Mouse (Mus musculus): ENCODE data around the gene Ebf4. TPM values are rescaled to one million over a fixed set of nuclear protein-coding genes. Genes with fewer than 3 reads are reported as not detected.

The Ebf4 gene
- polyA plus RNA-seq, 1 experiment from 2014 or later, result 4.3 TPM

DNA sequence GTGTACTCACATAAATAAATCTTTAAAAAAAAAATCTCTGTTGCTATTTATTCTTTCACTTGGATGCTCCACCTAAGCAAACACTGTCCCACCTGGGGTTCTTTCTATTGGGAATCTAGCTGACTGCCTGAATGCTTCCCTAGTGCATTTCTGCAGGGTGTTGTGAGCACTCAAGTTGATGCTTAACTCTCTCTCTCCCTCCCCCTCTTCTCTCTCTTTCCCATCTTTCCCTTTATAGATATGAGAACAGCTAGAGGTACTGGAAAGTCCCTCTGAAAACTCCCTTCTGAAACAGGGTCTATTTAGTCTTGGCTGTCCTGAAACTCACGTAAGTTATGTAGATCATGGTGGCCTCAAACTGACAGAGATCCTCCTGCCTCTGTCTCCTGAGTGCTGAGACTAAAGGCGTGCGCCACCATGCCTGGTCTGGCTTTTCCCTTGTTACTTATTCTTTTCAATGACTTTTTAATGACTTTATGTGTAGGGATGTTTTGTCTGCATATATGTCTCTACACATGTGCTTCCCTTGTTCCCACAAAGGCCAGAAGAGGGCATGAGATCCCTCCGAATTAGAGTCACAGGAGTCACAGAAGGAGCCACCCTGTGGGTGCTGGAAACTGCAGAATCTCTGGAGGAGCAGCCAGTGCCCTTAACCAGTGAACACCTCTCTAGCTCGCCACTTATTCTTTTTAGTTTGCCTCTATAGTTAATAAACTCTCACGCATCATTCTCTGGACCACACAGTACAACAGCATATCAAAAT lies 119.3 kb downstream of the Ebf4 start:
- 79% methylated on average over 6 of the region's 6 CpGs for WGBS
- Histone ChIP-seq H3K4me1 (peaks cover 6% of the 10 kb centered on the region; the same call in 1 of the 2 replicates), H3K9me3 (no peaks in the 10 kb centered on the region), H3K36me3 (peaks cover 9% of the 10 kb centered on the region; the same call in 1 of the 2 replicates), H3K27me3 (replicated peaks) (no peaks in the 10 kb centered on the region), H3K4me3 (no peak overlapping the region), H3K9ac (no peak overlapping the region), H3K4me2 (replicated peaks) (no peak overlapping the region), H3K27ac (no peak overlapping the region)
- ATAC-seq (ENCODE audit: low FRiP score, low read depth), result no peak

Other genes starting within 250 kb of the Ebf4 start
- not detected in 2 replicates for gene Tgm6, start 182.8 kb upstream of the Ebf4 start, polyA plus RNA-seq (2016; fragmentation: Nextera tagmentation; extraction: Ambion mirVana)
- 516 and 550 TPM in 2 replicates for gene Snrpb, start 115.8 kb upstream of the Ebf4 start, polyA plus RNA-seq (2016; fragmentation: Nextera tagmentation; extraction: Ambion mirVana)
- gene Tmc2, start 100.0 kb upstream of the Ebf4 start, polyA plus RNA-seq (2016; fragmentation: Nextera tagmentation; extraction: Ambion mirVana), result not detected in 2 replicates
- gene Nop56, start 20.7 kb upstream of the Ebf4 start, polyA plus RNA-seq (2016; fragmentation: Nextera tagmentation; extraction: Ambion mirVana), result 288 and 289 TPM in 2 replicates
- gene Idh3b, start 10.6 kb upstream of the Ebf4 start, polyA plus RNA-seq (2016; fragmentation: Nextera tagmentation; extraction: Ambion mirVana), result 128 and 133 TPM in 2 replicates
- gene Cpxm1, start 102.4 kb downstream of the Ebf4 start, polyA plus RNA-seq (2016; fragmentation: Nextera tagmentation; extraction: Ambion mirVana), result 32.2 and 34.3 TPM in 2 replicates
- 0.10 and 0.13 TPM in 2 replicates for gene Gm28372, start 110.1 kb downstream of the Ebf4 start, polyA plus RNA-seq (2016; fragmentation: Nextera tagmentation; extraction: Ambion mirVana)
- 0.29 TPM in 1 of 2 replicates, not detected in the other for gene 1700020A23Rik, start 110.1 kb downstream of the Ebf4 start, polyA plus RNA-seq (2016; fragmentation: Nextera tagmentation; extraction: Ambion mirVana)
- not detected in 2 replicates for gene Tmem239, start 111.3 kb downstream of the Ebf4 start, polyA plus RNA-seq (2016; fragmentation: Nextera tagmentation; extraction: Ambion mirVana)
- gene Vps16, start 129.2 kb downstream of the Ebf4 start, polyA plus RNA-seq (2016; fragmentation: Nextera tagmentation; extraction: Ambion mirVana), result 104 and 120 TPM in 2 replicates
- 11.8 TPM in 2 replicates for gene Pced1a, start 129.5 kb downstream of the Ebf4 start, polyA plus RNA-seq (2016; fragmentation: Nextera tagmentation; extraction: Ambion mirVana)
- 114 and 124 TPM in 2 replicates for gene Ptpra, start 155.1 kb downstream of the Ebf4 start, polyA plus RNA-seq (2016; fragmentation: Nextera tagmentation; extraction: Ambion mirVana)

Measured in neural tube, embryonic 12.5 days (tissue).